Comparison of ENCODE assay signal across 28 mouse cellular contexts in genomic region chr8:117396884-117397283, GRCm38 (mm10).
"Had no signal": no experiment of that assay in that cellular context is flagged by ENCODE, and none has a peak within 500 bp of the region (broad histone marks: within the 10 kb centered on the region; RNA-seq: fewer than 3 reads in every experiment).

No protein-coding gene starts in this region.

- DNase-seq: left cerebral cortex, postnatal 4 days; liver; liver, embryonic 13.5 days; liver, postnatal 0 days; lung, adult 18-20 months; lung, adult 2 months; lung, embryonic 14.5 days; lung, postnatal 10 days; lung, postnatal 14 days; lung, postnatal 36 days; lung, postnatal 4 days; midbrain, embryonic 14.5 days had no signal

- H3K4me3 ChIP-seq: limb, embryonic 10.5 days; limb, embryonic 12.5 days; limb, embryonic 13.5 days; limb, embryonic 15.5 days; liver, embryonic 12.5 days; liver, embryonic 13.5 days; liver, embryonic 15.5 days; lung, embryonic 15.5 days; megakaryocyte, embryonic 14.5 days; midbrain, embryonic 10.5 days; midbrain, embryonic 12.5 days; midbrain, embryonic 13.5 days; midbrain, embryonic 15.5 days; myocyte; neural tube, embryonic 12.5 days had no signal

- H3K27ac ChIP-seq: limb, embryonic 10.5 days; limb, embryonic 12.5 days; limb, embryonic 13.5 days; limb, embryonic 15.5 days; liver, embryonic 12.5 days; liver, embryonic 13.5 days; liver, embryonic 14.5 days; liver, embryonic 15.5 days; lung, embryonic 15.5 days; macrophage; midbrain, embryonic 10.5 days; midbrain, embryonic 12.5 days; midbrain, embryonic 13.5 days; midbrain, embryonic 15.5 days; neural tube, embryonic 12.5 days had no signal
